Mouse (Mus musculus): Measurements from ENCODE around the gene Pfn1.

Pfn1 gene

DNA sequence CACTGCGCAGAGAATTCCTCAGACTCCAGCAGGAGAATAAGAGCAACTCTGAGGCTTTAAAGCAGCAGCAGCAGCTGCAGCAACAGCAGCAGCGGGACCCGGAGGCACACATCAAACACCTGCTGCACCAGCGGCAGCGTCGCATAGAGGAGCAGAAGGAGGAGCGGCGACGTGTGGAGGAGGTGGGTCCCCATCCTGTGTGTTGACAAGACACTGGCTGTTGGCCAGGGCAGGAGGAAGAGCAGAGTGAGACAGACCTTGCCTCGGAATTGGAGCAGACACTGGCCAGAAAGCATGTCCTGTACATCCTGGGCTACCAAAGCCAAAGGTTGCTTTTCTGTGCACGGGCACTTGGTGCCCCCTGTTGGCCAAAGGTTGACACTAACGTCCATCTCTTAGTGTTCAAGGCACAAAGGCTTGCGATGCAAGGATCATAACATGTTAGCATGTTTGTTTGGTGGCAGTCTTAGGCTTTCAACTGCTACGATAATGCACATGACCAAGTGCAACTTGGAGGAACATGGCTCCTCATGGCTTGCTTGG is 49.3 kb downstream of the Pfn1 start:
- intact Hi-C loops (cut with DNase I): loop anchor here (2.0 to 10.0 kb wide), 3 partner anchors 73 to 170 kb away; partner anchors contain the start of genes Arrb2 and Gm40193
